Mouse (Mus musculus) hindbrain, embryonic 13.5 days (tissue): ENCODE data around the gene Cacna2d2. TPM values are rescaled to one million over a fixed set of nuclear protein-coding genes. Genes with fewer than 3 reads are reported as not detected.

Experiments
- ATAC-seq: fragments of 200-750 bp; cut with Nextera tagmentation; 2 replicates; pipeline ENCODE4 v1.8.0; 2017; ENCODE audit warnings: moderate TSS enrichment; ENCODE audit not compliant: low FRiP score
- H3K27ac ChIP-seq: fragments of 300-500 bp; sonication (generic); 2 replicates; pipeline ENCODE4 v1.5.1; 2015; ENCODE audit warnings: inconsistent platforms, mild to moderate bottlenecking, moderate library complexity
- H3K27me3 ChIP-seq: fragments of 300-500 bp; sonication (generic); 2 replicates; pipeline ENCODE4 v1.6.1; 2015; ENCODE audit warnings: mild to moderate bottlenecking, inconsistent platforms
- H3K36me3 ChIP-seq: fragments of 300-500 bp; sonication (generic); 2 replicates; pipeline ENCODE4 v1.6.1; 2015; ENCODE audit warnings: mild to moderate bottlenecking, inconsistent platforms
- H3K4me1 ChIP-seq: fragments of 300-500 bp; sonication (generic); replicated peaks from 2 replicates; pipeline ENCODE4 v1.6.1; 2015; ENCODE audit warnings: inconsistent platforms
- H3K4me2 ChIP-seq: fragments of 300-500 bp; sonication (generic); 2 replicates; pipeline ENCODE4 v1.6.1; 2015; ENCODE audit warnings: inconsistent platforms, mild to moderate bottlenecking, moderate library complexity
- H3K4me3 ChIP-seq: fragments of 300-500 bp; sonication (generic); 2 replicates; pipeline ENCODE4 v1.5.1; 2015; ENCODE audit warnings: mild to moderate bottlenecking, inconsistent platforms
- H3K9ac ChIP-seq: fragments of 300-500 bp; sonication (generic); 2 replicates; pipeline ENCODE4 v1.6.1; 2015; ENCODE audit warnings: mild to moderate bottlenecking, inconsistent platforms
- H3K9me3 ChIP-seq: fragments of 300-500 bp; sonication (generic); 2 replicates; pipeline ENCODE4 v1.6.1; 2016; ENCODE audit warnings: inconsistent platforms
- WGBS: fragments of 180-500 bp; shearing (Covaris S2); methylation state at CpG from one replicate; pipeline ENCODE4 v1.1.7; 2015; 5-methylcytosine and 5-hydroxymethylcytosine counted together
- polyA plus RNA-seq: library from polyadenylated mRNA; unstranded; fragments of >200 nt; fragmentation: Nextera tagmentation; extraction: Ambion mirVana; gene quantifications from 2 replicates; pipeline ENCODE4 v1.2.1, GENCODE M21; 2015

Gene Cacna2d2
- polyA plus RNA-seq, 1 experiment from 2014 or later: 8.3 TPM

GRCm38 (mm10) chr9:107377961-107378512 is 21.4 kb upstream of the Cacna2d2 start:
- H3K27ac ChIP-seq: peak overlapping the region; percentile 89
- H3K4me2 ChIP-seq: peak overlapping the region; percentile 64
- H3K27me3 ChIP-seq: peaks cover 81% of the 10 kb centered on the region
- H3K36me3 ChIP-seq: no peaks in the 10 kb centered on the region
- H3K9ac ChIP-seq: peak overlapping the region; percentile 69
- under 1% methylated on average over 35 of the region's 35 CpGs for WGBS
- no peaks in the 10 kb centered on the region for H3K9me3 ChIP-seq
- ATAC-seq: peak; percentile 66
- peaks cover 51% of the 10 kb centered on the region for H3K4me1 ChIP-seq
- H3K4me3 ChIP-seq: peak overlapping the region; percentile 36

GRCm38 (mm10) chr9:107381723-107382122 is 17.7 kb upstream of the Cacna2d2 start:
- no peak overlapping the region for H3K27ac ChIP-seq
- WGBS: 12% methylated on average over 8 of the region's 8 CpGs
- H3K9me3 ChIP-seq: no peaks in the 10 kb centered on the region
- H3K4me1 ChIP-seq: peaks cover 51% of the 10 kb centered on the region
- H3K36me3 ChIP-seq: no peaks in the 10 kb centered on the region
- no peak overlapping the region for H3K4me3 ChIP-seq
- H3K27me3 ChIP-seq: peaks cover 70% of the 10 kb centered on the region
- no peak for ATAC-seq
- H3K9ac ChIP-seq: no peak overlapping the region
- no peak overlapping the region for H3K4me2 ChIP-seq

GRCm38 (mm10) chr9:107384396-107384795 is 15.0 kb upstream of the Cacna2d2 start:
- no peaks in the 10 kb centered on the region for H3K36me3 ChIP-seq
- no peak for ATAC-seq
- no peak overlapping the region for H3K4me2 ChIP-seq
- no peak overlapping the region for H3K9ac ChIP-seq
- 19% methylated on average over 3 of the region's 3 CpGs for WGBS
- H3K4me1 ChIP-seq: peaks cover 50% of the 10 kb centered on the region
- no peak overlapping the region for H3K4me3 ChIP-seq
- no peaks in the 10 kb centered on the region for H3K9me3 ChIP-seq
- H3K27ac ChIP-seq: no peak overlapping the region
- peaks cover 60% of the 10 kb centered on the region for H3K27me3 ChIP-seq

GRCm38 (mm10) chr9:107386722-107387121 is 12.7 kb upstream of the Cacna2d2 start:
- Histone ChIP-seq H3K4me1 (peaks cover 55% of the 10 kb centered on the region), H3K27me3 (peaks cover 44% of the 10 kb centered on the region), H3K9me3 (no peaks in the 10 kb centered on the region), H3K27ac (no peak overlapping the region), H3K4me2 (no peak overlapping the region), H3K36me3 (no peaks in the 10 kb centered on the region), H3K9ac (no peak overlapping the region), H3K4me3 (no peak overlapping the region)
- WGBS: 58% methylated on average over 3 of the region's 3 CpGs
- ATAC-seq: no peak

DNA sequence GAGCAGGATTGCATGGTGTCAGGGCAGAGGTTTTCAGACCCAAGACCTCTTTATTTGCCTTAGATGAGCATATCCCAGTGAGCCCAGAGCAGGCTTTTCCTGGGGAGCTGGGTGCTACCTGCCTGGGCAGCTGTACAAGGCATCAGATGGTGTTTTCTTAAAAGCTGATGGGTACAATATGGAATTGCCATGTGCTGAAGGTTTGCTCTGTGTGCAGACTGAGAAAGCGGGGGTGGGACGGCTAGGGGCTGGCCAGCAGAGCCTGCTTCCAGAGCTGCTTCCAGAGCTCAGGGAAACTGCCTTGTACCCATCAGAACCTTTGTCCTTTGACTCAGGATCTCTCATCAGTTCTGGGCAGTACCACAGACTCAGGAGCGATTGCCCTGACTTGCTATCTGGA is 11.7 kb upstream of the Cacna2d2 start:
- Histone ChIP-seq H3K27ac (no peak overlapping the region), H3K4me2 (no peak overlapping the region), H3K9ac (no peak overlapping the region), H3K4me3 (no peak overlapping the region), H3K9me3 (no peaks in the 10 kb centered on the region), H3K36me3 (no peaks in the 10 kb centered on the region), H3K4me1 (peaks cover 47% of the 10 kb centered on the region), H3K27me3 (peaks cover 34% of the 10 kb centered on the region)
- no peak for ATAC-seq
- WGBS: 85% methylated on average over 3 of the region's 3 CpGs

DNA sequence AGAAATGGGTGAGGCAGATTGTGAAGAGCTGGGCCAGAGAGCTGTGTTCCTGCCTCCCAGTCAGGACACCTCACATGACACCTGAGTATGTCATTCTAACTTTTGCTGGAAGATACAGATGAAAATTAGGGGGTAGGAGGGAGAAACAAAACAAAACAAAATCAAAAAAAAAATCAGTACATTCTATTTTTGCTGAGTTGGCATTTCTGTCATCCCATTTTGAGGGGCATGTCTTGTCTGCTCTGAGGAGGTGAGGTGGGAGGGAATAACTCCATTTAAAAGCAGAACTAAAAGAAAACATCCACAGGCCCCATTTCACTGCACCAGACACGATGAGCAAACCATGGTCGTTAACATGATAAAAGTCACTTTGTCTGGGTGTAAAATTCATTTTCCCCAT is 11.1 kb upstream of the Cacna2d2 start:
- H3K9me3 ChIP-seq: no peaks in the 10 kb centered on the region
- 35% methylated on average over 2 of the region's 2 CpGs for WGBS
- no peak overlapping the region for H3K4me3 ChIP-seq
- no peaks in the 10 kb centered on the region for H3K36me3 ChIP-seq
- H3K9ac ChIP-seq: no peak overlapping the region
- H3K27ac ChIP-seq: no peak overlapping the region
- no peak for ATAC-seq
- peaks cover 29% of the 10 kb centered on the region for H3K27me3 ChIP-seq
- no peak overlapping the region for H3K4me2 ChIP-seq
- H3K4me1 ChIP-seq: peaks cover 45% of the 10 kb centered on the region

DNA sequence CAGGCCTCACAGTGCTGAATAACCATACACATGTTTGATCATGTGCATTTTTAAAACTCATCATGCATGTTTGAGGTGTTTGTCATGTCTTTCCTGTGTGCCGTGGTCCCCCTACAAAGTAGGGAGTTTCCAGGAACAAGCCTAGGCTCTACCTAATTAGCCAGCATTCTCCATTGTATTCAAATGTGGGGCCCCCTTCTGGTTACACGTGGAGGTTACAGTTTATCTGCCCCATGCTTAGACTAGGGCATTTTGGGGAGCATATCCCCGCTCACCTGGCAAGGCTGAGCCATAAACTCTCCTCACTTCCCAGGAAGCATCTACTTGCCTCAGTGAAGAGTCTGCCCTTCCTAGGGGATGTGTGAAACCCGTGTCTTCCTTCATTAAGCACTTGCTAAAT is 3.0 kb upstream of the Cacna2d2 start:
- Histone ChIP-seq H3K4me3 (no peak overlapping the region), H3K27me3 (peaks cover 35% of the 10 kb centered on the region), H3K27ac (no peak overlapping the region), H3K36me3 (no peaks in the 10 kb centered on the region), H3K9me3 (no peaks in the 10 kb centered on the region), H3K4me2 (no peak overlapping the region), H3K9ac (no peak overlapping the region), H3K4me1 (peaks cover 16% of the 10 kb centered on the region)
- ATAC-seq: no peak
- 34% methylated on average over 4 of the region's 4 CpGs for WGBS

- H3K36me3 ChIP-seq: no peaks in the 10 kb centered on the region
- H3K4me3 ChIP-seq: peak overlapping the region; percentile 83
- no peak for ATAC-seq
- no peaks in the 10 kb centered on the region for H3K9me3 ChIP-seq
- peak overlapping the region; percentile 90 for H3K4me2 ChIP-seq
- peaks cover 41% of the 10 kb centered on the region for H3K4me1 ChIP-seq
- WGBS: 24% methylated on average over 11 of the region's 11 CpGs
- no peak overlapping the region for H3K27ac ChIP-seq
- H3K9ac ChIP-seq: no peak overlapping the region; the same call in 1 of the 2 replicates
- H3K27me3 ChIP-seq: peaks cover 43% of the 10 kb centered on the region
These were observed 444 bp upstream of the Cacna2d2 start for GRCm38 (mm10) chr9:107398968-107399367.

GRCm38 (mm10) chr9:107400060-107400511 is 674 bp downstream of the Cacna2d2 start:
- WGBS: under 1% methylated on average over 29 of the region's 45 CpGs
- H3K4me1 ChIP-seq: peaks cover 51% of the 10 kb centered on the region
- peaks cover 40% of the 10 kb centered on the region for H3K27me3 ChIP-seq

DNA sequence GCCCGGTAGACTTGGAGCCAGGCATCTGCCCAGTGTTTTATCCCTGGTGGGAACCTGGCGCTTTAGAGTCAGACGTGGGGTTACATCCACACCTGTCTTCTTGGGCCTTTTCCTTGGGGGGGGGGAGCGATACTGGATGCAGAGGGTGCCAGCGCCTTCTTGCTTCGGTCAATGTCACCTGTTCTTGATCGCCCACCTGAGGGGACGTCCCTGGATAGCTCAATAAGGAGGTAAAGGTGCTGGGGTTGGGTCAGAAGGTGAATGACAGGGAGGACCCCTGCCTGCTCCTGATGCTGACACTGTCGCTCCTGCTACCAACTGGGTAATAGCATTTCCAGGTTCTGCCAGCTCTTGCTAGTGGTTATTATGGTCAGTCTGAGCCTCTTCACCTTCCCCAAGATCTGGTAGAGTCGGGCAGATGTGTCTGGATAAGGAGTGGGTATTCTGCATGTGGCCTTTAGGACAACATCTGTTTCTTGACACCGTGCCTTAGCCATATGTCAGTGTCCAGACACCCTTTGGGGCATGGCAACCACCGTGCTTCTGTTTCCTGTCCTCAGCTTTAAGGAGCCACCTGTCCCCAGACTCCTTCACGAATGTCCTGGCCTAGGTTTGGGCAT is 1.4 kb downstream of the Cacna2d2 start:
- peak overlapping the region; percentile 83 for H3K4me3 ChIP-seq
- H3K27me3 ChIP-seq: peaks cover 40% of the 10 kb centered on the region
- no peaks in the 10 kb centered on the region for H3K36me3 ChIP-seq
- 12% methylated on average over 13 of the region's 13 CpGs for WGBS
- peak overlapping the region; percentile 87 for H3K27ac ChIP-seq
- H3K9me3 ChIP-seq: no peaks in the 10 kb centered on the region
- no peak for ATAC-seq
- H3K4me1 ChIP-seq: peaks cover 52% of the 10 kb centered on the region
- peak overlapping the region; percentile 95 for H3K9ac ChIP-seq
- peak overlapping the region; percentile 90 for H3K4me2 ChIP-seq

More at GRCm38 (mm10) chr9:107400060-107400511, 674 bp downstream of the Cacna2d2 start:
- Histone ChIP-seq H3K36me3 (no peaks in the 10 kb centered on the region), H3K9ac (peak overlapping the region; percentile 95), H3K4me3 (peak overlapping the region; percentile 83), H3K9me3 (no peaks in the 10 kb centered on the region), H3K27ac (peak overlapping the region; percentile 87), H3K4me2 (peak overlapping the region; percentile 90)
- peak; percentile 29 for ATAC-seq

DNA sequence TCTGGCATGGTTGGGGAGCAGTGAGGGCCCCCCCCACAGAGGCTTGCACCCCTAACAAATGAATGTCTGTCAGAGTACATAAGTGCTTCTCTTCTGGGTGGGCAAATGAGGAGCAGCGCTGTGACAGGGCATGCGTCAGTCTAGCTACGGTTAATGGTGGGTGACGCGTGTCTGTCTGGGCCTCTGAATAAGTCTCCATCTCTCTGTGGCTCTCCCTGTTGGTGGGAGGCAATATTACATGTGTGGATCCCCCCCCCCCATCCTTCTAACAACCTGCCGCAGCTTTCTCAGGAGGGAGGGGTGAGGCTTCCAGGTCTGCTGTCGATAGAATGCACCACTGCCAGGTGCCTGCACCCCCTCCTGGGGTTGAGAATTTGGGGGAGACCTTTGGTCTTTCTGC is 3.7 kb downstream of the Cacna2d2 start:
- no peaks in the 10 kb centered on the region for H3K9me3 ChIP-seq
- peaks cover 69% of the 10 kb centered on the region for H3K4me1 ChIP-seq
- peak overlapping the region; percentile 71 for H3K27ac ChIP-seq
- peak overlapping the region; percentile 83 for H3K4me3 ChIP-seq
- no peaks in the 10 kb centered on the region for H3K36me3 ChIP-seq
- ATAC-seq: no peak
- peak overlapping the region; percentile 90 for H3K4me2 ChIP-seq
- 60% methylated on average over 7 of the region's 7 CpGs for WGBS
- peak overlapping the region; percentile 95 for H3K9ac ChIP-seq
- H3K27me3 ChIP-seq: peaks cover 21% of the 10 kb centered on the region

GRCm38 (mm10) chr9:107409449-107409848 is 10.0 kb downstream of the Cacna2d2 start:
- Histone ChIP-seq H3K36me3 (no peaks in the 10 kb centered on the region), H3K4me1 (peaks cover 30% of the 10 kb centered on the region), H3K4me2 (no peak overlapping the region), H3K9ac (no peak overlapping the region), H3K4me3 (no peak overlapping the region), H3K27me3 (no peaks in the 10 kb centered on the region), H3K27ac (no peak overlapping the region), H3K9me3 (no peaks in the 10 kb centered on the region)
- 86% methylated on average over 4 of the region's 4 CpGs for WGBS
- no peak for ATAC-seq

DNA sequence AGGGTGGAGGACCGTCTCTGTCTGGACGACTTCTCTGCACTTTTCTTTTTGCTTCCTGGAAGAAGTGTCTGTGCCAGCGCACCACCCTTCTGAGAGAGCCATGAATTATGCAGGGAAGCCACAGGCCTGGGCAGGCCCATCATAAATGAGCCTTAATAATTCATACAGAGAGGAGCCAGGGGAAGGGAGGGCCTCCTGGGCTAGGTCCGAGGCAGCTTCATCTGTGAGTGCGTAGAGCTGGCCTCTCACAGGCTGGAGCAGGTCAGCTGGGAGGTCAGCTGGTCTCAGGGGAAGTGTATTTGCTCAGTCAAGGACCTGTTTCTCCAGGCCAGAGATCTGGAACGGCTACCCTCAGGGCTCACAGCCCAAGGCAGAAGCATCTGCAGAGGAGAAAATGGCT is 17.7 kb downstream of the Cacna2d2 start:
- no peak overlapping the region for H3K4me3 ChIP-seq
- H3K4me1 ChIP-seq: peaks cover 48% of the 10 kb centered on the region
- no peak for ATAC-seq
- H3K9ac ChIP-seq: no peak overlapping the region
- H3K27ac ChIP-seq: peak overlapping the region; percentile 58
- H3K27me3 ChIP-seq: no peaks in the 10 kb centered on the region
- WGBS: 59% methylated on average over 6 of the region's 6 CpGs
- no peaks in the 10 kb centered on the region for H3K9me3 ChIP-seq
- H3K4me2 ChIP-seq: no peak overlapping the region
- no peaks in the 10 kb centered on the region for H3K36me3 ChIP-seq
